Mouse (Mus musculus): ENCODE measurements around the gene Krt31. TPM values are rescaled to one million over a fixed set of nuclear protein-coding genes. Genes with fewer than 3 reads are reported as not detected.

Gene Krt31
- polyA plus RNA-seq (2012; rRNA removed; ENCODE audit: low replicate concordance) = 0.08 and 0.16 TPM in 2 replicates

GRCm38 (mm10) chr11:100050451-100050850 lies at the start of gene Krt31:
TSS of gene Krt31 (minus strand) at chr11:100050551.

GRCm38 (mm10) chr11:100096141-100096540 lies 45.8 kb upstream of the Krt31 start, which contains the start of gene Krt35:
TSS of gene Krt35 (minus strand) at chr11:100096241.

GRCm38 (mm10) chr11:100087861-100088260 lies 37.5 kb upstream of the Krt31 start, which contains the start of gene Krt32:
TSS of gene Krt32 (minus strand) at chr11:100088226.

GRCm38 (mm10) chr11:100041454-100041853 lies 8.9 kb downstream of the Krt31 start, which contains the start of gene Krt34:
TSS of gene Krt34 (minus strand) at chr11:100041554.

GRCm38 (mm10) chr11:100029768-100030167 lies 20.6 kb downstream of the Krt31 start, which contains the start of gene Krt33b:
TSS of gene Krt33b (minus strand) at chr11:100029868.

GRCm38 (mm10) chr11:100016112-100016511 lies 34.2 kb downstream of the Krt31 start, which contains the start of gene Krt33a:
TSS of gene Krt33a (minus strand) at chr11:100016212.

Other genes with a start within 250 kb of the Krt31 start
- gene Gm11554, start 246.1 kb downstream of the Krt31 start, polyA plus RNA-seq (2012; rRNA removed; ENCODE audit: low replicate concordance) = not detected in 2 replicates
- gene Krtap4-13, start 240.7 kb downstream of the Krt31 start, polyA plus RNA-seq (2012; rRNA removed; ENCODE audit: low replicate concordance) = not detected in 2 replicates
- not detected in 2 replicates for gene Gm11564, start 234.9 kb downstream of the Krt31 start, polyA plus RNA-seq (2012; rRNA removed; ENCODE audit: low replicate concordance)
- gene 2300003K06Rik, start 212.5 kb downstream of the Krt31 start, polyA plus RNA-seq (2012; rRNA removed; ENCODE audit: low replicate concordance) = not detected in 2 replicates
- gene Krtap4-16, start 198.9 kb downstream of the Krt31 start, polyA plus RNA-seq (2012; rRNA removed; ENCODE audit: low replicate concordance) = not detected in 2 replicates
- gene Gm11568, start 192.6 kb downstream of the Krt31 start, polyA plus RNA-seq (2012; rRNA removed; ENCODE audit: low replicate concordance) = not detected in 2 replicates
- gene Gm11559, start 186.1 kb downstream of the Krt31 start, polyA plus RNA-seq (2012; rRNA removed; ENCODE audit: low replicate concordance) = not detected in 2 replicates
- not detected in 2 replicates for gene Krtap9-1, start 177.2 kb downstream of the Krt31 start, polyA plus RNA-seq (2012; rRNA removed; ENCODE audit: low replicate concordance)
- not detected in 2 replicates for gene Gm11567, start 171.4 kb downstream of the Krt31 start, polyA plus RNA-seq (2012; rRNA removed; ENCODE audit: low replicate concordance)
- not detected in 2 replicates for gene Krtap31-1, start 142.6 kb downstream of the Krt31 start, polyA plus RNA-seq (2012; rRNA removed; ENCODE audit: low replicate concordance)
- not detected in 2 replicates for gene Gm11565, start 135.8 kb downstream of the Krt31 start, polyA plus RNA-seq (2012; rRNA removed; ENCODE audit: low replicate concordance)
- not detected in 2 replicates for gene Krtap31-2, start 114.3 kb downstream of the Krt31 start, polyA plus RNA-seq (2012; rRNA removed; ENCODE audit: low replicate concordance)
- not detected in 2 replicates for gene Krtap9-5, start 102.1 kb downstream of the Krt31 start, polyA plus RNA-seq (2012; rRNA removed; ENCODE audit: low replicate concordance)
- not detected in 2 replicates for gene Krtap29-1, start 71.5 kb downstream of the Krt31 start, polyA plus RNA-seq (2012; rRNA removed; ENCODE audit: low replicate concordance)
- not detected in 2 replicates for gene Krtap16-1, start 64.0 kb downstream of the Krt31 start, polyA plus RNA-seq (2012; rRNA removed; ENCODE audit: low replicate concordance)
- not detected in 2 replicates for gene Krtap17-1, start 56.6 kb downstream of the Krt31 start, polyA plus RNA-seq (2012; rRNA removed; ENCODE audit: low replicate concordance)
- not detected in 2 replicates for gene Krt33a, start 34.3 kb downstream of the Krt31 start, polyA plus RNA-seq (2012; rRNA removed; ENCODE audit: low replicate concordance)
- not detected in 2 replicates for gene Krt33b, start 20.7 kb downstream of the Krt31 start, polyA plus RNA-seq (2012; rRNA removed; ENCODE audit: low replicate concordance)
- not detected in 2 replicates for gene Krt34, start 9.0 kb downstream of the Krt31 start, polyA plus RNA-seq (2012; rRNA removed; ENCODE audit: low replicate concordance)
- gene Krt32, start 37.7 kb upstream of the Krt31 start, polyA plus RNA-seq (2012; rRNA removed; ENCODE audit: low replicate concordance) = 0.63 TPM in 1 of 2 replicates, not detected in the other
- 0.07 TPM in 1 of 2 replicates, not detected in the other for gene Krt35, start 45.7 kb upstream of the Krt31 start, polyA plus RNA-seq (2012; rRNA removed; ENCODE audit: low replicate concordance)
- gene Krt36, start 55.1 kb upstream of the Krt31 start, polyA plus RNA-seq (2012; rRNA removed; ENCODE audit: low replicate concordance) = 5.7 and 5.8 TPM in 2 replicates
- not detected in 2 replicates for gene Krt13, start 71.0 kb upstream of the Krt31 start, polyA plus RNA-seq (2012; rRNA removed; ENCODE audit: low replicate concordance)
- 5.5 and 33.6 TPM in 2 replicates for gene Krt15, start 85.4 kb upstream of the Krt31 start, polyA plus RNA-seq (2012; rRNA removed; ENCODE audit: low replicate concordance)
- gene Krt19, start 98.1 kb upstream of the Krt31 start, polyA plus RNA-seq (2012; rRNA removed; ENCODE audit: low replicate concordance) = 521 and 718 TPM in 2 replicates
- gene Krt9, start 142.7 kb upstream of the Krt31 start, polyA plus RNA-seq (2012; rRNA removed; ENCODE audit: low replicate concordance) = not detected in 2 replicates
- 52.1 and 78.7 TPM in 2 replicates for gene Krt14, start 157.0 kb upstream of the Krt31 start, polyA plus RNA-seq (2012; rRNA removed; ENCODE audit: low replicate concordance)
- gene Krt16, start 198.4 kb upstream of the Krt31 start, polyA plus RNA-seq (2012; rRNA removed; ENCODE audit: low replicate concordance) = not detected in 2 replicates
- 34.7 and 41.4 TPM in 2 replicates for gene Krt17, start 210.5 kb upstream of the Krt31 start, polyA plus RNA-seq (2012; rRNA removed; ENCODE audit: low replicate concordance)
- gene Krt42, start 219.3 kb upstream of the Krt31 start, polyA plus RNA-seq (2012; rRNA removed; ENCODE audit: low replicate concordance) = 0.07 and 0.12 TPM in 2 replicates

Data from mammary gland, adult 2 months (tissue).